Mouse (Mus musculus) liver (tissue): ENCODE measurements around the gene Nexn.
"Not testable (repeated sequence)": the region's sequence is repeated elsewhere in the genome, so short reads cannot be mapped to it uniquely, and the experiment has no call there.

Experiments
- DNase-seq: peaks from one replicate; pipeline ENCODE4 v3.0.0-alpha.2; 2020; ENCODE audit warnings: mixed read lengths

Nexn gene

GRCm38 (mm10) chr3:152266036-152266421 lies at the start of gene Nexn:
TSS of gene Nexn (minus strand) at chr3:152266350.
- no peak for DNase-seq

- DNase-seq: peak; percentile 85
Observed at GRCm38 (mm10) chr3:152315613-152316012, 49.5 kb upstream of the Nexn start.

GRCm38 (mm10) chr3:152314666-152315065 lies 48.5 kb upstream of the Nexn start:
- DNase-seq: not testable (repeated sequence)

GRCm38 (mm10) chr3:152309250-152309645 lies 43.1 kb upstream of the Nexn start:
- no peak for DNase-seq

GRCm38 (mm10) chr3:152308485-152309249 lies 42.5 kb upstream of the Nexn start:
- peak; percentile 36 for DNase-seq

- DNase-seq: no peak
Observed at GRCm38 (mm10) chr3:152305971-152306370, 39.8 kb upstream of the Nexn start.

- DNase-seq: no peak
Observed at GRCm38 (mm10) chr3:152305080-152305479, 38.9 kb upstream of the Nexn start.

GRCm38 (mm10) chr3:152304093-152304815 lies 38.1 kb upstream of the Nexn start:
- no peak for DNase-seq

- DNase-seq: no peak
Observed at GRCm38 (mm10) chr3:152302991-152303390, 36.8 kb upstream of the Nexn start.

- DNase-seq: no peak
Observed at GRCm38 (mm10) chr3:152300376-152301337, 34.5 kb upstream of the Nexn start.

- DNase-seq: no peak
Observed at GRCm38 (mm10) chr3:152295896-152296295, 29.7 kb upstream of the Nexn start.

GRCm38 (mm10) chr3:152294400-152294799 lies 28.2 kb upstream of the Nexn start:
- DNase-seq: no peak

GRCm38 (mm10) chr3:152293530-152294181 lies 27.5 kb upstream of the Nexn start:
- no peak for DNase-seq

GRCm38 (mm10) chr3:152291895-152292294 lies 25.7 kb upstream of the Nexn start:
- DNase-seq: no peak

- no peak for DNase-seq
Observed at GRCm38 (mm10) chr3:152290175-152290798, 24.1 kb upstream of the Nexn start.

GRCm38 (mm10) chr3:152288740-152289139 lies 22.6 kb upstream of the Nexn start:
- DNase-seq: no peak

- no peak for DNase-seq
Observed at GRCm38 (mm10) chr3:152288276-152288675, 22.1 kb upstream of the Nexn start.

GRCm38 (mm10) chr3:152287810-152288209 lies 21.7 kb upstream of the Nexn start:
- DNase-seq: no peak

- no peak for DNase-seq
Observed at GRCm38 (mm10) chr3:152284759-152285158, 18.6 kb upstream of the Nexn start.

- no peak for DNase-seq
Observed at GRCm38 (mm10) chr3:152284306-152284705, 18.2 kb upstream of the Nexn start.

- peak; percentile 54 for DNase-seq
Observed at GRCm38 (mm10) chr3:152282126-152282525, 16.0 kb upstream of the Nexn start.

- DNase-seq: no peak
Observed at GRCm38 (mm10) chr3:152278431-152278830, 12.3 kb upstream of the Nexn start.
